Mouse (Mus musculus) liver, postnatal 0 days (tissue): Measurements from ENCODE around the gene Akap2. TPM values are rescaled to one million over a fixed set of nuclear protein-coding genes. Genes with fewer than 3 reads are reported as not detected.
A peak's percentile ranks its signal among the peaks of the same experiment; 100 is the strongest.

ENCODE experiments used
- ATAC-seq: fragments of 200-750 bp; cut with Nextera tagmentation; 2 replicates; pipeline ENCODE4 v1.8.0; 2017; ENCODE audit warnings: mild to moderate bottlenecking, moderate library complexity
- DNase-seq: peaks from one replicate; pipeline ENCODE4 v3.0.0-alpha.2; 2016
- H3K27ac ChIP-seq: fragments of 300-500 bp; sonication (generic); 2 replicates; pipeline ENCODE4 v1.5.1; 2014; ENCODE audit warnings: antibody characterized with exemption, moderate library complexity, mild to moderate bottlenecking, low read depth
- H3K27me3 ChIP-seq: fragments of 300-500 bp; sonication (generic); 2 replicates; pipeline ENCODE4 v1.6.1; 2014; ENCODE audit warnings: low read length, control low read depth, mixed read lengths; ENCODE audit not compliant: insufficient read depth
- H3K36me3 ChIP-seq: fragments of 300-500 bp; sonication (generic); replicated peaks from 2 replicates; pipeline ENCODE4 v1.6.1; 2014; ENCODE audit warnings: mild to moderate bottlenecking, control low read depth, low read length, moderate library complexity, mixed read lengths; ENCODE audit not compliant: insufficient read depth
- H3K4me1 ChIP-seq: fragments of 300-500 bp; sonication (generic); 2 replicates; pipeline ENCODE4 v1.6.1; 2014; ENCODE audit warnings: antibody characterized with exemption, mild to moderate bottlenecking, control low read depth; ENCODE audit not compliant: insufficient read depth
- H3K4me2 ChIP-seq: fragments of 300-500 bp; sonication (generic); 2 replicates; pipeline ENCODE4 v1.6.1; 2014; ENCODE audit warnings: low read depth, mild to moderate bottlenecking, low read length, moderate library complexity, mixed read lengths
- H3K4me3 ChIP-seq: fragments of 300-500 bp; sonication (generic); 2 replicates; pipeline ENCODE4 v1.5.1; 2014; ENCODE audit warnings: low read depth, low read length
- H3K9ac ChIP-seq: fragments of 300-500 bp; sonication (generic); replicated peaks from 2 replicates; pipeline ENCODE4 v1.6.1; 2014; ENCODE audit warnings: mild to moderate bottlenecking, moderate library complexity
- H3K9me3 ChIP-seq: fragments of 300-500 bp; sonication (generic); 2 replicates; pipeline ENCODE4 v1.6.1; 2016; ENCODE audit warnings: mild to moderate bottlenecking, control low read depth, low read length, mixed read lengths
- CTCF ChIP-seq: sonication (generic); IDR thresholded peaks from 2 replicates; pipeline ENCODE4 v1.5.1; 2016; ENCODE audit warnings: antibody characterized with exemption, low read depth
- EP300 ChIP-seq: IDR thresholded peaks from 2 replicates; pipeline ENCODE4 v1.6.1; 2016; ENCODE audit warnings: antibody characterized with exemption, low read depth, mild to moderate bottlenecking
- WGBS: fragments of 180-500 bp; shearing (Covaris S2); extraction: QIAGEN DNeasy Blood & Tissue Kit; methylation state at CpG from one replicate; pipeline ENCODE4 v1.1.7; 2014; ENCODE audit not compliant: insufficient replicate concordance; 5-methylcytosine and 5-hydroxymethylcytosine counted together
- polyA plus RNA-seq: library from polyadenylated mRNA; unstranded; fragments of >200 nt; fragmentation: Nextera tagmentation; extraction: Ambion mirVana; gene quantifications from 2 replicates; pipeline ENCODE4 v1.2.1, GENCODE M21; 2015

Akap2 gene
- polyA plus RNA-seq, 1 experiment from 2014 or later, result 1.9 TPM

GRCm38 (mm10) chr4:57915216-57915965 lies 197.9 kb downstream of the Akap2 start:
- H3K4me2 ChIP-seq, result peak overlapping the region; percentile 60
- peaks cover 7% of the 10 kb centered on the region for H3K4me1 ChIP-seq
- ATAC-seq (no peak), DNase-seq (no peak)
- no peak for TF ChIP-seq EP300
- no peak for TF ChIP-seq CTCF
- H3K36me3 ChIP-seq, result no peaks in the 10 kb centered on the region
- H3K27ac ChIP-seq, result no peak overlapping the region
- H3K4me3 ChIP-seq, result peak overlapping the region; percentile 38
- H3K9ac ChIP-seq, result 0 out of 2 replicates have a peak overlapping the region, but pooled peaks have one; percentile 44
- no peaks in the 10 kb centered on the region for H3K9me3 ChIP-seq
- no peaks in the 10 kb centered on the region for H3K27me3 ChIP-seq
- WGBS, result 27% methylated on average over 17 of the region's 17 CpGs

GRCm38 (mm10) chr4:57916201-57916661 lies 198.8 kb downstream of the Akap2 start, which contains the start of gene D630039A03Rik:
Gene D630039A03Rik, minus strand, starts transcription at chr4:57916297.
- Histone ChIP-seq H3K27me3 (no peaks in the 10 kb centered on the region), H3K27ac (no peak within 1 kb of the TSS), H3K9ac (0 out of 2 replicates have a peak within 1 kb of the TSS, but pooled peaks have one; percentile 44), H3K36me3 (no peaks in the 10 kb centered on the region), H3K9me3 (no peaks in the 10 kb centered on the region), H3K4me2 (peak within 1 kb of the TSS; percentile 60), H3K4me1 (peaks cover 7% of the 10 kb centered on the region), H3K4me3 (peak within 1 kb of the TSS; percentile 38)
- DNase-seq (peak; percentile 41), ATAC-seq (peak; percentile 43; the same call in 1 of the 2 replicates)
- 19% methylated on average over 9 of the region's 9 CpGs for WGBS
- TF ChIP-seq CTCF (no peak), EP300 (no peak)

- ATAC-seq (no peak), DNase-seq (no peak)
- Histone ChIP-seq H3K9ac (no peak overlapping the region), H3K36me3 (no peaks in the 10 kb centered on the region), H3K9me3 (no peaks in the 10 kb centered on the region), H3K4me1 (peaks cover 7% of the 10 kb centered on the region), H3K4me3 (no peak overlapping the region), H3K27ac (no peak overlapping the region), H3K27me3 (no peaks in the 10 kb centered on the region), H3K4me2 (peak overlapping the region; percentile 60)
- whole genome bisulfite sequencing, result 58% methylated on average over 4 of the region's 4 CpGs
- TF ChIP-seq CTCF, result no peak
- no peak for TF ChIP-seq EP300
These were observed 199.3 kb downstream of the Akap2 start for GRCm38 (mm10) chr4:57916711-57917110.

DNA sequence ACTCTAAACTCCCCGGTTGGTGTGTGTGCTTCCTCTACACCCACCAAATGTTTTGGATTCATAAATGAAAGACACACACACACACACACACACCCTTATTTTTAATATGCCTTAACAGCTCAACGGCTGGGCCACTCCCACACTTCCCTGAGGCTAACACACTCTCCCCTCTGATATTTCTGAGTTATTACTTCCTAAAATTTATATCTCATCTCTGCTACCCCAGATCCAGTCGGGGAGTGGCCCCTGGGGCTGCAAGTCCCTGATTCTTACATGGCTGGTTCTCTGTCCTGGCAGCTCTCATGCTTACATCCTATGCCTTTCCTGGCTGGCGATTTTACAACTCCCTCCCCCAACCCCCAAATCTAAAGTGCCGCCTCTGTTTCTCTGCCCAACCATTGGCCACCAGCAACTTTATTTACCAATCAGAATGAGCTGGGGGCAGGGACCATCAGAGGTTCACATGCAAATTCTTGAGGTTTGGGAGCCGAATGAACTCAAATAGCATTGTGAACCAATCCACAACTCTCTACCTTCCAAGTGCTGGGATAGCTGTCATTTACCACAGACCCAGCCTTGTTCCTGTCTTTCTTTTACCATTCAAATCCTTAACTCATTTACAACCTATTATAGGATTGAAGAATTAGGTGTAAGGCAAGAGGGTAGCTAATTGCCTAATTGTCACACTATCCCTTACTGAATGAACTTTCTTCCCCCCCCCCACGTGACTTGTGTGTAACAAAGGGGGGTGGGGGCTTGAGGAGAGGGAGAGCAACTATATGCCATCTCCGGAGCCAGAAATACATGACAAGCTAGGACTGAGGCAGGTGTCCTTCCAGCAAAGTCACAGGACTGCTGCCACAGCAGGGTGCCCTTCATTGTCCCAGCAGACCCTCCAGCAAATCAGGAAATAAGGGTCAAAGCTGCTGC lies 202.3 kb downstream of the Akap2 start:
- ATAC-seq (peak; percentile 43), DNase-seq (no peak)
- no peaks in the 10 kb centered on the region for H3K36me3 ChIP-seq
- no peak overlapping the region for H3K4me3 ChIP-seq
- peaks cover 7% of the 10 kb centered on the region for H3K4me1 ChIP-seq
- H3K27me3 ChIP-seq, result no peaks in the 10 kb centered on the region
- no peak overlapping the region for H3K9ac ChIP-seq
- WGBS, result 27% methylated on average over 8 of the region's 8 CpGs
- no peak for TF ChIP-seq CTCF
- TF ChIP-seq EP300, result no peak
- no peak overlapping the region for H3K4me2 ChIP-seq
- no peaks in the 10 kb centered on the region for H3K9me3 ChIP-seq
- no peak overlapping the region for H3K27ac ChIP-seq

DNA sequence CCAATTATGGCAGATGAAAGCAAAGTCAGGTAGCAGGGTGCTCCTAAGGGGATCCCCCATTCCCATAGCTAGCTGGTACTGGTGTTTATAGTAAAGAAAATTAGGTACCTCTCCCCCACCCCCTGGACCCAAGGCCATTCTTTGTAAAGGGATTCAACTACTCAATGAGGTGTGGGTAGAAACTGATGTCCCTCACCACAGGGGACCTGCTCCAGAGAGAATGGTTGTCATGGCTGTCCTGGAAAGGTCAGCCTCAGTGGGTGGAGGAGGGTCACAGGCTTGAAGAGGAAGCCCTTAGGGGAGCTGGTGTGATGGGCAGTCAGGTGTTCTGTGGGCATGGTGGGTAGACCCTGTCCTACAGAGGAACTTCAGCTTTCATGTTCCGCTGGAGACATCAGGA lies 203.1 kb downstream of the Akap2 start:
- no peak overlapping the region for H3K9ac ChIP-seq
- no peak overlapping the region for H3K4me3 ChIP-seq
- H3K36me3 ChIP-seq, result no peaks in the 10 kb centered on the region
- TF ChIP-seq EP300, result no peak
- TF ChIP-seq CTCF, result no peak
- 78% methylated on average over 1 of the region's 1 CpGs for WGBS
- H3K4me2 ChIP-seq, result no peak overlapping the region
- no peak for DNase-seq
- peaks cover 4% of the 10 kb centered on the region for H3K4me1 ChIP-seq
- H3K27ac ChIP-seq, result no peak overlapping the region
- no peak for ATAC-seq
- no peaks in the 10 kb centered on the region for H3K27me3 ChIP-seq
- H3K9me3 ChIP-seq, result no peaks in the 10 kb centered on the region

GRCm38 (mm10) chr4:57922171-57922570 lies 204.7 kb downstream of the Akap2 start:
- Histone ChIP-seq H3K27ac (no peak overlapping the region), H3K4me2 (no peak overlapping the region), H3K36me3 (no peaks in the 10 kb centered on the region), H3K4me3 (no peak overlapping the region), H3K9me3 (no peaks in the 10 kb centered on the region), H3K27me3 (no peaks in the 10 kb centered on the region), H3K9ac (no peak overlapping the region), H3K4me1 (no peaks in the 10 kb centered on the region; the same call in 1 of the 2 replicates)
- ATAC-seq (no peak), DNase-seq (no peak)
- TF ChIP-seq EP300, result no peak
- no peak for TF ChIP-seq CTCF
- 61% methylated on average over 5 of the region's 5 CpGs for WGBS
